8 mouse cellular contexts compared by ENCODE assay signal in genomic region chr4:128776568-128777289, GRCm38 (mm10). TPM values are rescaled to one million over a fixed set of nuclear protein-coding genes. Genes with fewer than 3 reads are reported as not detected.
DNase-seq lines count a peak whose midpoint lies in the region; ATAC-seq and TF ChIP-seq lines count a peak whose summit lies in the region.

No protein-coding gene starts in this region.

- peak; percentile 58 for ATAC-seq in embryonic facial prominence, embryonic 14.5 days (ENCODE audit: low read depth)
- ATAC-seq in kidney, embryonic 14.5 days (ENCODE audit: low FRiP score, low TSS enrichment), result peak; percentile 58
- ATAC-seq in stomach, embryonic 14.5 days (ENCODE audit: insufficient number of reproducible peaks, insufficient read depth, low FRiP score, low read depth), result peak; percentile 49

- H3K9me3 ChIP-seq in embryonic facial prominence, embryonic 14.5 days (ENCODE audit: control insufficient read depth, low read length), result no peaks in the 10 kb centered on the region
- H3K9me3 ChIP-seq in kidney, embryonic 14.5 days (ENCODE audit: control insufficient read depth, low read length), result no peaks in the 10 kb centered on the region
- H3K9me3 ChIP-seq in stomach, embryonic 14.5 days (ENCODE audit: control insufficient read depth, low read depth, low read length), result no peaks in the 10 kb centered on the region

- H3K9ac ChIP-seq in embryonic facial prominence, embryonic 14.5 days (ENCODE audit: low read depth, low read length), result no peak overlapping the region
- H3K9ac ChIP-seq in kidney, embryonic 14.5 days (ENCODE audit: low read depth, low read length), result no peak overlapping the region; the same call in 1 of the 2 replicates
- H3K9ac ChIP-seq in liver, adult 2 months (ENCODE audit: low read depth, low read length), result no peak overlapping the region
- H3K9ac ChIP-seq in stomach, embryonic 14.5 days (replicated peaks; ENCODE audit: low read depth, low read length), result no peak overlapping the region

- H3K79me2 ChIP-seq in liver, adult 2 months (ENCODE audit: control insufficient read depth, insufficient read depth, low read length), result no peaks in the 10 kb centered on the region

- H3K4me1 ChIP-seq in embryonic facial prominence, embryonic 14.5 days (ENCODE audit: control insufficient read depth, insufficient read depth, low read length), result no peaks in the 10 kb centered on the region
- no peaks in the 10 kb centered on the region for H3K4me1 ChIP-seq in kidney, embryonic 14.5 days (ENCODE audit: control insufficient read depth, insufficient read depth, low read length)
- no peaks in the 10 kb centered on the region for H3K4me1 ChIP-seq in liver, adult 2 months (ENCODE audit: control insufficient read depth, insufficient read depth, low read length)
- H3K4me1 ChIP-seq in stomach, embryonic 14.5 days (ENCODE audit: control insufficient read depth, insufficient read depth, low read length), result no peaks in the 10 kb centered on the region

- no peak overlapping the region for H3K4me2 ChIP-seq in embryonic facial prominence, embryonic 14.5 days (ENCODE audit: low read depth, low read length)
- H3K4me2 ChIP-seq in kidney, embryonic 14.5 days (replicated peaks; ENCODE audit: low read depth, low read length), result no peak overlapping the region
- H3K4me2 ChIP-seq in stomach, embryonic 14.5 days (replicated peaks; ENCODE audit: low read depth, low read length), result no peak overlapping the region

- TF ChIP-seq POLR2A in liver, adult 2 months (IDR thresholded peaks at IDR 0.05; ENCODE audit: extremely low read depth, insufficient read depth, low read length), result no peak

- no peak overlapping the region for H3K4me3 ChIP-seq in embryonic facial prominence, embryonic 14.5 days (ENCODE audit: low read depth, low read length)
- no peak overlapping the region for H3K4me3 ChIP-seq in kidney, embryonic 14.5 days (ENCODE audit: low read length)
- H3K4me3 ChIP-seq in liver, adult 2 months (ENCODE audit: insufficient read depth, low read depth, low read length), result no peak overlapping the region
- no peak overlapping the region for H3K4me3 ChIP-seq in stomach, embryonic 14.5 days (ENCODE audit: low read depth, low read length)

- peaks cover 91% of the 10 kb centered on the region for H3K36me3 ChIP-seq in embryonic facial prominence, embryonic 14.5 days (ENCODE audit: control insufficient read depth, insufficient read depth, low read length)
- peaks cover 89% of the 10 kb centered on the region for H3K36me3 ChIP-seq in kidney, embryonic 14.5 days (ENCODE audit: control insufficient read depth, insufficient read depth, low read length)
- peaks cover 1% of the 10 kb centered on the region; the same call in 1 of the 2 replicates for H3K36me3 ChIP-seq in liver, adult 2 months (ENCODE audit: control insufficient read depth, insufficient read depth, low read length)
- peaks cover 82% of the 10 kb centered on the region for H3K36me3 ChIP-seq in stomach, embryonic 14.5 days (ENCODE audit: control insufficient read depth, insufficient read depth, low read length)

- no peak overlapping the region for H3K27ac ChIP-seq in embryonic facial prominence, embryonic 14.5 days (replicated peaks; ENCODE audit: low read depth, low read length)
- H3K27ac ChIP-seq in kidney, embryonic 14.5 days (ENCODE audit: low read depth, low read length), result no peak overlapping the region
- H3K27ac ChIP-seq in liver, adult 2 months (replicated peaks; ENCODE audit: insufficient read depth, low read depth, low read length), result no peak overlapping the region
- no peak overlapping the region for H3K27ac ChIP-seq in stomach, embryonic 14.5 days (ENCODE audit: low read length)

- H3K27me3 ChIP-seq in embryonic facial prominence, embryonic 14.5 days (replicated peaks; ENCODE audit: control insufficient read depth, insufficient read depth, low read length), result no peaks in the 10 kb centered on the region
- no peaks in the 10 kb centered on the region for H3K27me3 ChIP-seq in kidney, embryonic 14.5 days (ENCODE audit: control insufficient read depth, insufficient read depth, low read length)
- H3K27me3 ChIP-seq in liver, adult 2 months (ENCODE audit: control insufficient read depth, insufficient read depth, low read length), result no peaks in the 10 kb centered on the region
- no peaks in the 10 kb centered on the region for H3K27me3 ChIP-seq in stomach, embryonic 14.5 days (ENCODE audit: control insufficient read depth, insufficient read depth, low read length)

- peak; percentile 76 for DNase-seq in 3T3-L1 (ENCODE audit: low read depth, low spot score)
- DNase-seq in adrenal gland, postnatal 36 days, result peak; percentile 81 to 82
- peak; percentile 63 for DNase-seq in embryonic facial prominence, embryonic 14.5 days (ENCODE audit: low spot score)
- peak; percentile 32 to 62 for DNase-seq in heart, adult 9 months (ENCODE audit: low spot score in 2 of 2)
- no peak for DNase-seq in liver, adult 2 months (ENCODE audit: extremely low read depth, low read depth, low spot score)
- peak; percentile 80 for DNase-seq in naive thymus-derived CD4-positive, alpha-beta T cell, adult 2 months (ENCODE audit: low read depth)

- WGBS in embryonic facial prominence, embryonic 14.5 days, result 57% methylated on average over 13 of the region's 20 CpGs
- 48% methylated on average over 20 of the region's 20 CpGs for WGBS in kidney, embryonic 14.5 days
- WGBS in liver, adult 2 months, result 53% methylated on average over 20 of the region's 20 CpGs
- WGBS in stomach, embryonic 14.5 days, result 42% methylated on average over 20 of the region's 20 CpGs

- peak; percentile 97 for TF ChIP-seq CTCF in liver, adult 2 months (IDR thresholded peaks at IDR 0.05; ENCODE audit: low read depth, low read length)

RNA-seq across cellular contexts. Expression of gene A3galt2, which starts 21.6 kb away (rescaled TPM):
- total RNA-seq in adrenal gland, postnatal 36 days (2021), result under 1 TPM; 0.16 to 0.30 TPM
- polyA plus RNA-seq in embryonic facial prominence, embryonic 14.5 days (2014; fragmentation: Nextera tagmentation; extraction: Ambion mirVana), result 0.13 TPM in 2 replicates
- 0.23 and 0.49 TPM in 2 replicates for polyA plus RNA-seq in kidney, embryonic 14.5 days (2014; fragmentation: Nextera tagmentation; extraction: Ambion mirVana)
- total RNA-seq in liver, adult 2 months (2014; rRNA removed), result under 0.01 and 0.07 TPM in 2 replicates
- 0.02 TPM in 1 of 2 replicates, not detected in the other for polyA plus RNA-seq in liver, adult 2 months (2012; rRNA removed)
- polyA plus RNA-seq in stomach, embryonic 14.5 days (2014; fragmentation: Nextera tagmentation; extraction: Ambion mirVana), result 0.20 and 0.27 TPM in 2 replicates

RNA-seq across cellular contexts. Expression of gene Zfp362, which starts 29.1 kb away (rescaled TPM):
- 10 to 100 TPM; 26.8 TPM for total RNA-seq in adrenal gland, postnatal 36 days (2021)
- polyA plus RNA-seq in embryonic facial prominence, embryonic 14.5 days (2014; fragmentation: Nextera tagmentation; extraction: Ambion mirVana), result 28.6 and 34.0 TPM in 2 replicates
- 33.4 and 37.8 TPM in 2 replicates for polyA plus RNA-seq in kidney, embryonic 14.5 days (2014; fragmentation: Nextera tagmentation; extraction: Ambion mirVana)
- total RNA-seq in liver, adult 2 months (2014; rRNA removed), result 0.83 and 0.87 TPM in 2 replicates
- polyA plus RNA-seq in liver, adult 2 months (2012; rRNA removed), result 5.7 and 6.2 TPM in 2 replicates
- polyA plus RNA-seq in stomach, embryonic 14.5 days (2014; fragmentation: Nextera tagmentation; extraction: Ambion mirVana), result 31.2 and 32.3 TPM in 2 replicates
